Mouse (Mus musculus) liver, adult 2 months (tissue): ENCODE results near the gene Dus3l. TPM values are rescaled to one million over a fixed set of nuclear protein-coding genes. Genes with fewer than 3 reads are reported as not detected.

Experiments used
- DNase-seq: peaks from one replicate; pipeline ENCODE4 v3.0.0-alpha.2; 2011; ENCODE audit warnings: low read depth, low spot score; ENCODE audit errors: extremely low read depth
- H3K27ac ChIP-seq: fragments of 200-500 bp; replicated peaks from 2 replicates; pipeline ENCODE4 v1.5.1; 2012; ENCODE audit warnings: low read depth, mild to moderate bottlenecking, control low read depth, inconsistent platforms, low read length; ENCODE audit not compliant: insufficient read depth
- H3K27me3 ChIP-seq: fragments of 200-500 bp; 2 replicates; pipeline ENCODE4 v1.6.1; 2012; ENCODE audit warnings: mild to moderate bottlenecking, moderate library complexity, low read length, inconsistent platforms; ENCODE audit not compliant: control insufficient read depth, insufficient read depth
- H3K36me3 ChIP-seq: fragments of 200-500 bp; 2 replicates; pipeline ENCODE4 v1.6.1; 2012; ENCODE audit warnings: low read length, inconsistent platforms; ENCODE audit not compliant: control insufficient read depth, insufficient read depth
- H3K4me1 ChIP-seq: fragments of 200-500 bp; 2 replicates; pipeline ENCODE4 v1.6.1; 2011; ENCODE audit warnings: low read length; ENCODE audit not compliant: control insufficient read depth, insufficient read depth
- H3K4me3 ChIP-seq: fragments of 200-500 bp; 2 replicates; pipeline ENCODE4 v1.5.1; 2011; ENCODE audit warnings: low read depth, mild to moderate bottlenecking, control low read depth, low read length, moderate library complexity; ENCODE audit not compliant: insufficient read depth
- H3K79me2 ChIP-seq: fragments of 200-500 bp; 2 replicates; pipeline ENCODE4 v1.6.1; 2012; ENCODE audit warnings: inconsistent platforms, mild to moderate bottlenecking, low read length, moderate library complexity; ENCODE audit not compliant: control insufficient read depth, insufficient read depth
- H3K9ac ChIP-seq: fragments of 200-500 bp; 2 replicates; pipeline ENCODE4 v1.6.1; 2012; ENCODE audit warnings: low read depth, mild to moderate bottlenecking, control low read depth, inconsistent platforms, low read length
- CTCF ChIP-seq: fragments of 200-500 bp; IDR thresholded peaks from 2 replicates; pipeline ENCODE4 v1.5.1; 2011; ENCODE audit warnings: low read depth, low read length, control low read depth
- POLR2A ChIP-seq: fragments of 200-500 bp; IDR thresholded peaks from 2 replicates; pipeline ENCODE4 v1.6.1; 2011; ENCODE audit warnings: low read length, control low read depth; ENCODE audit not compliant: insufficient read depth; ENCODE audit errors: extremely low read depth
- WGBS: fragments of 180-500 bp; shearing (Covaris S2); methylation state at CpG from one replicate; pipeline ENCODE4 v1.1.7; 2018; 5-methylcytosine and 5-hydroxymethylcytosine counted together
- polyA plus RNA-seq: library from polyadenylated mRNA; depleted of rRNA; stranded (reverse); fragments of >200 nt; gene quantifications from 2 replicates; pipeline ENCODE4 v1.2.3, GENCODE M21; 2012; rRNA removed
- total RNA-seq: library from RNA; depleted of rRNA; stranded (reverse); fragments of >200 nt; gene quantifications from 2 replicates; pipeline ENCODE4 v1.2.3, GENCODE M21; 2014; rRNA removed

The Dus3l gene
- total and polyA plus RNA-seq, 2 experiments = 7.2 to 25.7 TPM

DNA sequence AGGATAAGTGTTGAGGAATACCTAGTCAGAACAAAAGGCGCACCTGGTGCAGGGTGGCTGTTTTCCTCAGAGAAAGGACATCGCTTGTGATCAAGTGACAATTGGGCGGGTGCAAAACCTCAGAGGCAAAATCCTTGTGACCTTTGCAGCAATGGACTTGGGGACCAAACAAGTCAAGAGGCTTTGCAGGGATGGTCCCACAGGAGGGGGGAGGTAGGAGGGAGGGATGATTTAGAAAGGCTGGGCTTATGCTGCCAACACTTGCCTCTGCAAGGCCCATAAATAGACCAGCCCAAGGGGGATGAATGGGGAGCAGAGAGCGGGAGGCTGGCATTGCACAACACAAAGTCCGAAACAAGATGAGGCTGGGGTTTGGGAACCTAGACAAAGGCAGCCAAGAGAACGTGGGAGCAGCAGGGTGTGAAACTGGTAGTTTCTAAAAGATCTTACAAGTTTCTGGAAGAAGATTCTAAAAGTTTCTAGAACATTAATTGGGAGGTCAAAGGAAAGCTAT is 54.5 kb downstream of the Dus3l start:
- WGBS = 68% methylated on average over 6 of the region's 6 CpGs
- TF ChIP-seq CTCF = no peak
- TF ChIP-seq POLR2A = no peak

More for the DNA sequence above, 54.5 kb downstream of the Dus3l start:
- H3K4me3 ChIP-seq = no peak overlapping the region
- H3K27me3 ChIP-seq = no peaks in the 10 kb centered on the region
- H3K79me2 ChIP-seq = no peaks in the 10 kb centered on the region
- no peak overlapping the region for H3K9ac ChIP-seq
- 0 out of 2 replicates have a peak, but pooled peaks cover 3% of the 10 kb centered on the region for H3K4me1 ChIP-seq
- no peak for DNase-seq
- no peaks in the 10 kb centered on the region for H3K36me3 ChIP-seq
- no peak overlapping the region for H3K27ac ChIP-seq

Other genes starting within 250 kb of the Dus3l start
- gene Gm20219, start 210.4 kb upstream of the Dus3l start, total RNA-seq = not detected in 2 replicates
- gene Gm20219, start 210.4 kb upstream of the Dus3l start, polyA plus RNA-seq = 0.14 and 0.31 TPM in 2 replicates
- 30.6 and 32.8 TPM in 2 replicates for gene Safb2, start 180.2 kb upstream of the Dus3l start, total RNA-seq
- gene Safb2, start 180.2 kb upstream of the Dus3l start, polyA plus RNA-seq = 41.7 and 62.3 TPM in 2 replicates
- 20.8 and 22.9 TPM in 2 replicates for gene Safb, start 179.9 kb upstream of the Dus3l start, total RNA-seq
- gene Safb, start 179.9 kb upstream of the Dus3l start, polyA plus RNA-seq = 36.6 and 56.2 TPM in 2 replicates
- 201 and 208 TPM in 2 replicates for gene 2410015M20Rik, start 155.0 kb upstream of the Dus3l start, total RNA-seq
- 214 and 259 TPM in 2 replicates for gene 2410015M20Rik, start 155.0 kb upstream of the Dus3l start, polyA plus RNA-seq
- 820 and 1,038 TPM in 2 replicates for gene Rpl36, start 151.3 kb upstream of the Dus3l start, total RNA-seq
- 845 and 1,134 TPM in 2 replicates for gene Rpl36, start 151.3 kb upstream of the Dus3l start, polyA plus RNA-seq
- gene Lonp1, start 137.9 kb upstream of the Dus3l start, total RNA-seq = 81.0 and 89.5 TPM in 2 replicates
- 124 and 129 TPM in 2 replicates for gene Lonp1, start 137.9 kb upstream of the Dus3l start, polyA plus RNA-seq
- gene Catsperd, start 136.6 kb upstream of the Dus3l start, total RNA-seq = 1.0 and 1.1 TPM in 2 replicates
- gene Catsperd, start 136.6 kb upstream of the Dus3l start, polyA plus RNA-seq = 0.70 and 4.0 TPM in 2 replicates
- gene Ranbp3, start 91.5 kb upstream of the Dus3l start, total RNA-seq = 14.3 and 18.6 TPM in 2 replicates
- gene Ranbp3, start 91.5 kb upstream of the Dus3l start, polyA plus RNA-seq = 36.2 and 38.7 TPM in 2 replicates
- gene Ndufa11, start 47.0 kb upstream of the Dus3l start, total RNA-seq = 110 and 146 TPM in 2 replicates
- gene Ndufa11, start 47.0 kb upstream of the Dus3l start, polyA plus RNA-seq = 462 and 466 TPM in 2 replicates
- 8.9 and 10.7 TPM in 2 replicates for gene Vmac, start 46.7 kb upstream of the Dus3l start, total RNA-seq
- gene Vmac, start 46.7 kb upstream of the Dus3l start, polyA plus RNA-seq = 12.3 and 15.2 TPM in 2 replicates
- 0.83 and 1.3 TPM in 2 replicates for gene Nrtn, start 7.2 kb upstream of the Dus3l start, total RNA-seq
- gene Nrtn, start 7.2 kb upstream of the Dus3l start, polyA plus RNA-seq = 1.9 and 3.6 TPM in 2 replicates
- 0.18 TPM in 1 of 2 replicates, not detected in the other for gene Prr22, start 5.5 kb downstream of the Dus3l start, total RNA-seq
- 0.85 and 1.5 TPM in 2 replicates for gene Prr22, start 5.5 kb downstream of the Dus3l start, polyA plus RNA-seq
- 0.18 and 0.54 TPM in 2 replicates for gene Rfx2, start 66.3 kb downstream of the Dus3l start, total RNA-seq
- gene Rfx2, start 66.3 kb downstream of the Dus3l start, polyA plus RNA-seq = 0.87 and 1.0 TPM in 2 replicates
- gene Acsbg2, start 109.7 kb downstream of the Dus3l start, total RNA-seq = not detected in 2 replicates
- not detected in 2 replicates for gene Acsbg2, start 109.7 kb downstream of the Dus3l start, polyA plus RNA-seq
- not detected in 2 replicates for gene 1700061G19Rik, start 110.7 kb downstream of the Dus3l start, total RNA-seq
- 0.02 TPM in 1 of 2 replicates, not detected in the other for gene 1700061G19Rik, start 110.7 kb downstream of the Dus3l start, polyA plus RNA-seq
- gene Mllt1, start 170.7 kb downstream of the Dus3l start, total RNA-seq = 3.0 and 4.4 TPM in 2 replicates
- gene Mllt1, start 170.7 kb downstream of the Dus3l start, polyA plus RNA-seq = 19.4 and 22.7 TPM in 2 replicates
- not detected in 2 replicates for gene Acer1, start 217.4 kb downstream of the Dus3l start, total RNA-seq
- not detected in 2 replicates for gene Acer1, start 217.4 kb downstream of the Dus3l start, polyA plus RNA-seq
- gene Clpp, start 225.5 kb downstream of the Dus3l start, total RNA-seq = 75.6 and 93.8 TPM in 2 replicates
- 174 and 184 TPM in 2 replicates for gene Clpp, start 225.5 kb downstream of the Dus3l start, polyA plus RNA-seq
- 23.2 and 24.4 TPM in 2 replicates for gene Alkbh7, start 232.6 kb downstream of the Dus3l start, total RNA-seq
- gene Alkbh7, start 232.6 kb downstream of the Dus3l start, polyA plus RNA-seq = 42.0 and 51.1 TPM in 2 replicates
- not detected in 2 replicates for gene Pspn, start 235.3 kb downstream of the Dus3l start, total RNA-seq
- gene Pspn, start 235.3 kb downstream of the Dus3l start, polyA plus RNA-seq = not detected in 2 replicates
- gene Gtf2f1, start 246.5 kb downstream of the Dus3l start, total RNA-seq = 10.9 and 11.9 TPM in 2 replicates
- gene Gtf2f1, start 246.5 kb downstream of the Dus3l start, polyA plus RNA-seq = 10.4 and 10.6 TPM in 2 replicates
- not detected in 2 replicates for gene Gm17949, start 246.7 kb downstream of the Dus3l start, total RNA-seq
- not detected in 2 replicates for gene Gm17949, start 246.7 kb downstream of the Dus3l start, polyA plus RNA-seq